Mouse (Mus musculus): ENCODE results near the gene C2cd4a. TPM values are rescaled to one million over a fixed set of nuclear protein-coding genes. Genes with fewer than 3 reads are reported as not detected.

The C2cd4a gene
- polyA plus RNA-seq, 1 experiment from 2014 or later = 1.3 TPM

GRCm38 (mm10) chr9:67786311-67786710 lies 45.8 kb downstream of the C2cd4a start:
- H3K9ac ChIP-seq (ENCODE audit: low read depth, low read length) = no peak overlapping the region
- H3K27me3 ChIP-seq (ENCODE audit: control insufficient read depth, insufficient read depth, low read length) = no peaks in the 10 kb centered on the region
- peak overlapping the region; percentile 30; the same call in 1 of the 2 replicates for H3K27ac ChIP-seq (ENCODE audit: low read depth, low read length)
- peaks cover 4% of the 10 kb centered on the region; the same call in 1 of the 2 replicates for H3K9me3 ChIP-seq (ENCODE audit: control insufficient read depth, low read length)
- peak; percentile 82 for ATAC-seq (ENCODE audit: low FRiP score, low TSS enrichment)
- no peak overlapping the region for H3K4me2 ChIP-seq (replicated peaks; ENCODE audit: low read depth, low read length)
- no peak overlapping the region for H3K4me3 ChIP-seq (ENCODE audit: low read length)
- no peaks in the 10 kb centered on the region for H3K4me1 ChIP-seq (ENCODE audit: control insufficient read depth, insufficient read depth, low read length)
- H3K36me3 ChIP-seq (ENCODE audit: control insufficient read depth, insufficient read depth, low read length) = no peaks in the 10 kb centered on the region
- WGBS = 48% methylated on average over 7 of the region's 7 CpGs

GRCm38 (mm10) chr9:67783925-67784324 lies 48.2 kb downstream of the C2cd4a start:
- no peak for ATAC-seq (ENCODE audit: low FRiP score, low TSS enrichment)
- Histone ChIP-seq H3K27me3 (ENCODE audit: control insufficient read depth, insufficient read depth, low read length) (no peaks in the 10 kb centered on the region), H3K27ac (ENCODE audit: low read depth, low read length) (no peak overlapping the region), H3K4me1 (ENCODE audit: control insufficient read depth, insufficient read depth, low read length) (no peaks in the 10 kb centered on the region), H3K4me3 (ENCODE audit: low read length) (no peak overlapping the region), H3K4me2 (replicated peaks; ENCODE audit: low read depth, low read length) (no peak overlapping the region), H3K9me3 (ENCODE audit: control insufficient read depth, low read length) (peaks cover 4% of the 10 kb centered on the region; the same call in 1 of the 2 replicates), H3K36me3 (ENCODE audit: control insufficient read depth, insufficient read depth, low read length) (no peaks in the 10 kb centered on the region), H3K9ac (ENCODE audit: low read depth, low read length) (no peak overlapping the region)

DNA sequence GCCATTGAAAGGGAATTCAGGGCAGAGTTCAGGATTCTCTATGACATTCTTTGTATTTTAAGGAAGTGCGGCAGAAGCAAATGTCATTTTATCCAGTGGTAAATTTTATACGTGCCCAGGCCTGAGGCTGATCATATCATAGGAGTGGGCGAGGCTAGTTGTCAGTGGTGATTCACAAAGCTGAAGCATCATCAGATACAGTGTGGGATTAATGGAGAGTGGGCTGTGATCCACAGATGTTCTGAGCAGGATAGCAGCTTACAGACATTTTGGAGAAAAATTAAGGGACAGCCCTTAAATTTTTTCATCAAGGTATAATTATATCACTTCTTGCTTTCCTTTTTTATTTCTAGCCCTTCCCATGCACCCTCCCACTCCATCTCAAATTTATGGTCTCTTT lies 48.7 kb downstream of the C2cd4a start:
- no peak overlapping the region for H3K27ac ChIP-seq (ENCODE audit: low read depth, low read length)
- 0 out of 2 replicates have a peak, but pooled peaks cover 3% of the 10 kb centered on the region for H3K4me1 ChIP-seq (ENCODE audit: control insufficient read depth, insufficient read depth, low read length)
- H3K9ac ChIP-seq (ENCODE audit: low read depth, low read length) = no peak overlapping the region
- no peaks in the 10 kb centered on the region for H3K36me3 ChIP-seq (ENCODE audit: control insufficient read depth, insufficient read depth, low read length)
- H3K4me3 ChIP-seq (ENCODE audit: low read length) = no peak overlapping the region
- H3K9me3 ChIP-seq (ENCODE audit: control insufficient read depth, low read length) = peaks cover 4% of the 10 kb centered on the region; the same call in 1 of the 2 replicates
- no peaks in the 10 kb centered on the region for H3K27me3 ChIP-seq (ENCODE audit: control insufficient read depth, insufficient read depth, low read length)
- ATAC-seq (ENCODE audit: low FRiP score, low TSS enrichment) = no peak
- H3K4me2 ChIP-seq (replicated peaks; ENCODE audit: low read depth, low read length) = no peak overlapping the region
- WGBS = 90% methylated on average over 3 of the region's 3 CpGs

DNA sequence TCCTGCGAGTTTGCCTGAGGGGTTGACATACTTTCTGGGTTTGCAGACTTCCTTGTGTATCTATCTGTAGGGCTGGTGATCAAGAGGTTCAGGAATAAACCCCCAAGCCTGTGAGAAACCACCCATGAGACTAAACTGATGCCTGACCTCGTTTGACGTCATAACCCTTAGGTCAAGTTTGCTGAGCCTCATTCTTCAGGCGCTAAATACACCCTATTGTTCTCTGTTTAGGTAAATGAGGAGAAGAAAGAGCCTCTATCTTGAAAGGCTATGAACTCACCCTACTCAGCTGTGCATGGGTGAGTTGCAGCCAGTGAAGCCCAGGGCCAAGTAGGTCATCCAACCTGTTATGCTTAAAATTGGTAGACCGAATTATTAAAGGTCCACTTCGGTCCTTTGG lies 49.3 kb downstream of the C2cd4a start:
- Histone ChIP-seq H3K4me1 (ENCODE audit: control insufficient read depth, insufficient read depth, low read length) (0 out of 2 replicates have a peak, but pooled peaks cover 5% of the 10 kb centered on the region), H3K4me3 (ENCODE audit: low read length) (no peak overlapping the region), H3K27me3 (ENCODE audit: control insufficient read depth, insufficient read depth, low read length) (no peaks in the 10 kb centered on the region), H3K4me2 (replicated peaks; ENCODE audit: low read depth, low read length) (no peak overlapping the region), H3K9me3 (ENCODE audit: control insufficient read depth, low read length) (peaks cover 4% of the 10 kb centered on the region; the same call in 1 of the 2 replicates), H3K9ac (ENCODE audit: low read depth, low read length) (no peak overlapping the region), H3K36me3 (ENCODE audit: control insufficient read depth, insufficient read depth, low read length) (no peaks in the 10 kb centered on the region), H3K27ac (ENCODE audit: low read depth, low read length) (no peak overlapping the region)
- WGBS = 70% methylated on average over 6 of the region's 6 CpGs
- no peak for ATAC-seq (ENCODE audit: low FRiP score, low TSS enrichment)

Other genes with a start within 250 kb of the C2cd4a start
- gene C2cd4b, start 72.9 kb downstream of the C2cd4a start, polyA plus RNA-seq (2014; fragmentation: Nextera tagmentation; extraction: Ambion mirVana) = 0.35 and 0.57 TPM in 2 replicates
- 3.5 and 7.9 TPM in 2 replicates for gene Vps13c, start 8.1 kb upstream of the C2cd4a start, polyA plus RNA-seq (2014; fragmentation: Nextera tagmentation; extraction: Ambion mirVana)

Measured in kidney, embryonic 14.5 days (tissue).